Mouse (Mus musculus): ENCODE measurements around the gene Atp6ap1. TPM values are rescaled to one million over a fixed set of nuclear protein-coding genes. Genes with fewer than 3 reads are reported as not detected.

The Atp6ap1 gene
- polyA plus RNA-seq, 1 experiment = 120 TPM

DNA sequence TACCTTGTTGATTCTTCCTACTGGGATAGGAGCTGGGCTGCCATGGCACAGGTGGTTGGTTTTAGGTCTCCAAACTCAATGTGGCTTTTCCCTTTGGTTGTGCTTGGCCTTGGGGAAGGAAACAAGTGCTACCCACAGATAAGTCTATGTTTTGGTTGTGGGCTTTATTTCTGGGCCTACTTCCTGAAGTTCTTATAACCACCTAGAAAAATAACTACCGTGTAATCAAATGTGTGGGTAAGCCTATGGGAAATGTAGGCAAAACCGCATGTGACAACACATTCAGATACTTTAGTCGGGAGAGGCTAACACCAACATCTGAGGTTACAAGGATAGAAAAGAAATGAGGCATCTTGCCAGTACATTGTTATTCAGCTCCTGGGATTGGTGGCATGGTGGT lies 39.2 kb upstream of the Atp6ap1 start:
- Histone ChIP-seq H3K79me2 (ENCODE audit: control insufficient read depth, insufficient read depth) (peaks cover 32% of the 10 kb centered on the region), H3K4me3 (ENCODE audit: insufficient read depth, poor library complexity, severe bottlenecking) (no peak overlapping the region), H3K79me3 (ENCODE audit: low read depth) (peaks cover 17% of the 10 kb centered on the region), H3K36me3 (ENCODE audit: control insufficient read depth, insufficient read depth) (peaks cover 26% of the 10 kb centered on the region), H3K27me3 (ENCODE audit: control insufficient read depth, insufficient read depth, insufficient read length) (no peaks in the 10 kb centered on the region), H3ac (ENCODE audit: control insufficient read depth, insufficient read length, low read depth) (no peak overlapping the region)
- TF ChIP-seq CTCF (IDR thresholded peaks at IDR 0.05; ENCODE audit: control insufficient read depth, insufficient read depth, insufficient read length) (no peak), MYOG (IDR thresholded peaks at IDR 0.05; ENCODE audit: control insufficient read depth, extremely low read depth, insufficient read length) (no peak), MYOD1 (IDR thresholded peaks at IDR 0.05; ENCODE audit: control insufficient read depth, insufficient read length, low read depth) (no peak), FOSL1 (IDR thresholded peaks at IDR 0.05; ENCODE audit: insufficient read depth, low read length, poor library complexity, severe bottlenecking) (no peak), USF1 (IDR thresholded peaks at IDR 0.05; ENCODE audit: low read depth) (no peak), MAX (IDR thresholded peaks at IDR 0.05) (no peak), CEBPB (IDR thresholded peaks at IDR 0.05; ENCODE audit: low read depth) (no peak)

DNA sequence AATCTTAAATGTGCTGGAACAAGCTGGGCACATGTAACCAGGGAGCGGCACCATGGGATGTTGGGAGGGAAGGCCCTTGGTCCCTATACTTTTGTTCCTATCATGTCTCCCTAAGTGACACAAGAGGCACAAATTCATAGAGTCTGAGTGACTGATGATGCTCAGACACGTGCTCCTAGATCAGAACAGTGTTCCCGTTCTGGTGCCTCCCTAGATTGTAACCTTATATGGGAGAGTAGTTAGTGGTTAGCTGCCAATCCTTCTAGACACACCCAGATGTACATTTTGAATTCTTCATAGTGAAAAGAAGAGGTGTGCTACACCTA lies 27.2 kb upstream of the Atp6ap1 start:
- peaks cover 21% of the 10 kb centered on the region for H3K36me3 ChIP-seq (ENCODE audit: control insufficient read depth, insufficient read depth)
- no peak overlapping the region for H3K4me3 ChIP-seq (ENCODE audit: insufficient read depth, poor library complexity, severe bottlenecking)
- no peaks in the 10 kb centered on the region for H3K27me3 ChIP-seq (ENCODE audit: control insufficient read depth, insufficient read depth, insufficient read length)
- peaks cover 27% of the 10 kb centered on the region for H3K79me2 ChIP-seq (ENCODE audit: control insufficient read depth, insufficient read depth)
- H3ac ChIP-seq (ENCODE audit: control insufficient read depth, insufficient read length, low read depth) = peak overlapping the region; percentile 80
- H3K79me3 ChIP-seq (ENCODE audit: low read depth) = peaks cover 20% of the 10 kb centered on the region
- TF ChIP-seq MAX (IDR thresholded peaks at IDR 0.05) (peak; percentile 92), CTCF (IDR thresholded peaks at IDR 0.05; ENCODE audit: control insufficient read depth, insufficient read depth, insufficient read length) (no peak), MYOD1 (IDR thresholded peaks at IDR 0.05; ENCODE audit: control insufficient read depth, insufficient read length, low read depth) (no peak), MYOG (IDR thresholded peaks at IDR 0.05; ENCODE audit: control insufficient read depth, extremely low read depth, insufficient read length) (no peak), USF1 (IDR thresholded peaks at IDR 0.05; ENCODE audit: low read depth) (peak; percentile 56), CEBPB (IDR thresholded peaks at IDR 0.05; ENCODE audit: low read depth) (no peak), FOSL1 (IDR thresholded peaks at IDR 0.05; ENCODE audit: insufficient read depth, low read length, poor library complexity, severe bottlenecking) (no peak)

DNA sequence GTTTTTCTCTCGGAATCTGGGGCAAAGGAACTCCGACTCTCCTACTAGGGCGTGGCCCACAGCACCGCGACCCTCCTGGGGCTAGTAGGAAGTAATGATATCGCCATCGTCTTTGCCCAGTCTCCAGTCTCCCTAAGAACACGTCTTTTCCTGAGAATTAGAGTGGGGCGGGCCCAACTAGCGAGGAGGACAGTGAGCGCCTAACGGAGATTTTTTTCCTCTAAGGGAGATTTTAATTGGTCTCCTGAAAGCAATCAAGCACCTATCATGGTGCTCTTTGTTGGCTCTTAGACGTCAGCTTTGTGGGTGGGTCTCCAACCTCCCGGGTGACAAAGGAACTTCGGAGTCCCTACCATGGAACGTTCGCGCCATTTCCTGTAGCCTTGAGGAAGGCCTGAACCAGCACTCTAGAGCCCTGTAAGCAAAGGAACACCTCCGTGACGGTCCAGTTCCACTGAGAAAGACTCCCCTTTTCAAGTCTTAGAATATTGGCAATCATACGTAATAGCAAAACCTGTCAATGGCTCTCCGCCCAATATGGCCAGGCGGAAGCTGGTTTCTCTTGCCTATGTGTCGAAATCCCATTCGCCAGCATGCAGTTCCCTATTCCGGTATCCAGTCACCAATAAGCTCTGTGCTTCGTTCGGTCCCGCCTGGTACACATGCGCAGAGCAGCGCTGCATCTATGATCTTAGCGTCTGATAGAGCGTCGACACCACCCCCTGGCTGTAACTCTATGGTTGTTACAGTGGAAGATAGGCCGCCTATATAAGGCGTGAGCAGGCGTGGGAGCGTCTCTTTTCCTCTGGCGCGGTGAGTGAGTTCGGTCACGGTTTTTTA lies 26.6 kb upstream of the Atp6ap1 start, which contains the start of gene Rpl10:
Gene Rpl10 (plus strand): TSS at position 751 of the 840 bp plus-strand sequence.
- peaks cover 20% of the 10 kb centered on the region for H3K79me3 ChIP-seq (ENCODE audit: low read depth)
- no peaks in the 10 kb centered on the region for H3K27me3 ChIP-seq (ENCODE audit: control insufficient read depth, insufficient read depth, insufficient read length)
- peaks cover 27% of the 10 kb centered on the region for H3K79me2 ChIP-seq (ENCODE audit: control insufficient read depth, insufficient read depth)
- peak within 1 kb of the TSS; percentile 72 for H3K4me3 ChIP-seq (ENCODE audit: insufficient read depth, poor library complexity, severe bottlenecking)
- no peak for TF ChIP-seq MYOD1 (IDR thresholded peaks at IDR 0.05; ENCODE audit: control insufficient read depth, insufficient read length, low read depth)
- TF ChIP-seq MYOG (IDR thresholded peaks at IDR 0.05; ENCODE audit: control insufficient read depth, extremely low read depth, insufficient read length) = no peak
- no peak for TF ChIP-seq FOSL1 (IDR thresholded peaks at IDR 0.05; ENCODE audit: insufficient read depth, low read length, poor library complexity, severe bottlenecking)
- TF ChIP-seq CTCF (IDR thresholded peaks at IDR 0.05; ENCODE audit: control insufficient read depth, insufficient read depth, insufficient read length) = no peak
- TF ChIP-seq MAX (IDR thresholded peaks at IDR 0.05) = peak; percentile 17
- no peak for TF ChIP-seq CEBPB (IDR thresholded peaks at IDR 0.05; ENCODE audit: low read depth)
- no peak for TF ChIP-seq USF1 (IDR thresholded peaks at IDR 0.05; ENCODE audit: low read depth)
- peak within 1 kb of the TSS; percentile 80 for H3ac ChIP-seq (ENCODE audit: control insufficient read depth, insufficient read length, low read depth)
- H3K36me3 ChIP-seq (ENCODE audit: control insufficient read depth, insufficient read depth) = peaks cover 21% of the 10 kb centered on the region

DNA sequence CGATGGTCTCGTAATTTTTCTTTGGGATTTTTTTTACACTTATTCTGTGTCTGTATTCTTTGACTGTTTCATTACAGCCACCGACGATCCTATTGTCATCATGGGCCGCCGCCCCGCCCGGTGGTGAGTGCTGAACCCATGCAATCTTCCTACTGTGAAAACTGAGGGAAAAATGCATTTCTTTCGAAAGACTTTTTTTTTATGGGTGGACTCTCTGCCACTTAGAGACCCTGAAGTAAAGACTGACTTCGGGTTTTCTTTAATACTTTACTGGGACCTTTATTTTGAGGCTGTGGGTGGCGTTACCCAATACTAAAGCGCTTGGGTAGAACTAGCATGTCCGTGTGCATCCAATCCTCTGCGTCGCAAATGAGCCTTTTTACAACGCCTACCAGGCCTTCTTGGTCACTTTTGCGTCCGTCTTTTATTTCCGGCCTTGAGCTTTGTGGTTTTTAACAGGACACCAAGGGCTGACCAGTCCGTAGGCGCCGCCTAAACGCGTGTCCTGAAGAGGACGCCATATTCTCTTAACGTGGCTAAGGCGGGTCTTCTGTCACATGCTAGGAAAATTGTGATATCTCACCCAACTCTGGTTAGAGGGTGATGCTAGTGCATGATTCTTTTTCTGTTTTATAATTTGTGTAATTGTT lies 25.9 kb upstream of the Atp6ap1 start:
- H3K79me3 ChIP-seq (ENCODE audit: low read depth) = peaks cover 20% of the 10 kb centered on the region
- peaks cover 21% of the 10 kb centered on the region for H3K36me3 ChIP-seq (ENCODE audit: control insufficient read depth, insufficient read depth)
- peaks cover 27% of the 10 kb centered on the region for H3K79me2 ChIP-seq (ENCODE audit: control insufficient read depth, insufficient read depth)
- TF ChIP-seq MYOG (IDR thresholded peaks at IDR 0.05; ENCODE audit: control insufficient read depth, extremely low read depth, insufficient read length) (no peak), MAX (IDR thresholded peaks at IDR 0.05) (peak; percentile 32), USF1 (IDR thresholded peaks at IDR 0.05; ENCODE audit: low read depth) (no peak), CEBPB (IDR thresholded peaks at IDR 0.05; ENCODE audit: low read depth) (no peak), CTCF (IDR thresholded peaks at IDR 0.05; ENCODE audit: control insufficient read depth, insufficient read depth, insufficient read length) (no peak), FOSL1 (IDR thresholded peaks at IDR 0.05; ENCODE audit: insufficient read depth, low read length, poor library complexity, severe bottlenecking) (no peak), MYOD1 (IDR thresholded peaks at IDR 0.05; ENCODE audit: control insufficient read depth, insufficient read length, low read depth) (no peak)
- H3K27me3 ChIP-seq (ENCODE audit: control insufficient read depth, insufficient read depth, insufficient read length) = no peaks in the 10 kb centered on the region
- H3K4me3 ChIP-seq (ENCODE audit: insufficient read depth, poor library complexity, severe bottlenecking) = peak overlapping the region; percentile 72
- H3ac ChIP-seq (ENCODE audit: control insufficient read depth, insufficient read length, low read depth) = peak overlapping the region; percentile 78

DNA sequence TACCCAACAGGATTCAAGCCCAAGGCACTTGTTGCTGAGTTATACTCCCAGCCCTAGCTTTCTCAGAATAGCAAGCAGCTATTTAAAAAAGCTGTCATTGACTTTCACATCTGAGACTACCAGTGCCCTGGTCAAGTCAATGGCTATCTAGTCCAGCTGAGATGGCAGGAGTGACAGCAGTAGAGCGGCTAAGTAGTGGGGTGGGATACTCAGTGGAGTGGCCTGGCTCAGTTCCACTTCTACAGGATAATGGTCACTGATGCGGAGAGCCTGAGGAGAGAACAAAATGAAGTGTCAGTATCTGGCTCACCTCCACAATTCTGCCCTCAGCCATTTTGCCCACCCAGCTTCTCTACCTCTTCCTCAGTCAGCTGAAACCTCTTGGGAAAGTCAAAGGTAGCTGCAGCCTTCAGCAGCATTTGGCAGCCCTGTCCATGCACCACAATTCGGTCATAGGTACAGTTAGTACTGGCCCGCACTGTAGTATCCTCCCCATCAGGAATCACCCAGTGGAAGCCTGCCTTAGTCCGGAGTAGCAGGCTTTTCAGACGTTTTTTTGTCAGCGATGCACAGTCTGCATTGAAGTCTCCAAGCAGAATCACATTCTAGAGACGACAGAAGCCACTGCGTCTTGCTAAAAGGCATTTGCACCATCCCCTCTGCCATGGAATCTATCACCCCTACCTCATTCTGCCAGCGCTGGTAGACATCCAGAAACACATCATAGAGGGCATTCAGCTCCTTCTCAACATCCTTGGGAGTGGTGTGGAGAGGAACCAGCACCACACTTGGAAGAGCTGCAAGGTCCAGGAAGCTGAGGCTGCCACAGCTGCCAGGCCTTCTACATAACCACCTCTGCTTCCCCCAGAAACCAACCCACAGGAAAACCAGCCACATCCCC lies 23.2 kb upstream of the Atp6ap1 start:
- no peak for TF ChIP-seq USF1 (IDR thresholded peaks at IDR 0.05; ENCODE audit: low read depth)
- TF ChIP-seq CEBPB (IDR thresholded peaks at IDR 0.05; ENCODE audit: low read depth) = no peak
- no peak for TF ChIP-seq FOSL1 (IDR thresholded peaks at IDR 0.05; ENCODE audit: insufficient read depth, low read length, poor library complexity, severe bottlenecking)
- no peak for TF ChIP-seq MYOG (IDR thresholded peaks at IDR 0.05; ENCODE audit: control insufficient read depth, extremely low read depth, insufficient read length)
- no peak for TF ChIP-seq MAX (IDR thresholded peaks at IDR 0.05)
- TF ChIP-seq CTCF (IDR thresholded peaks at IDR 0.05; ENCODE audit: control insufficient read depth, insufficient read depth, insufficient read length) = no peak
- TF ChIP-seq MYOD1 (IDR thresholded peaks at IDR 0.05; ENCODE audit: control insufficient read depth, insufficient read length, low read depth) = no peak
- Histone ChIP-seq H3K79me3 (ENCODE audit: low read depth) (peaks cover 20% of the 10 kb centered on the region), H3K27me3 (ENCODE audit: control insufficient read depth, insufficient read depth, insufficient read length) (no peaks in the 10 kb centered on the region), H3K4me3 (ENCODE audit: insufficient read depth, poor library complexity, severe bottlenecking) (no peak overlapping the region), H3ac (ENCODE audit: control insufficient read depth, insufficient read length, low read depth) (no peak overlapping the region), H3K36me3 (ENCODE audit: control insufficient read depth, insufficient read depth) (peaks cover 21% of the 10 kb centered on the region), H3K79me2 (ENCODE audit: control insufficient read depth, insufficient read depth) (peaks cover 27% of the 10 kb centered on the region)
